Mouse (Mus musculus): ENCODE measurements at regions not wholly inside any gene's neighbourhood (a gene's known extent, or its start where the extent isn't known, plus 50 kb on each side); places are given as distances from the start of the nearest gene placed in this dataset.
"Not testable (repeated sequence)": the region's sequence is repeated elsewhere in the genome, so short reads cannot be mapped to it uniquely, and the experiment has no call there.

GRCm38 (mm10) chr11:20390622-20391021 lies 58.1 kb upstream of the Slc1a4 start:
- no peak for DNase-seq

GRCm38 (mm10) chr11:20393302-20393701 lies 60.8 kb upstream of the Slc1a4 start:
- not testable (repeated sequence) for DNase-seq

GRCm38 (mm10) chr11:20393807-20394206 lies 61.3 kb upstream of the Slc1a4 start:
- DNase-seq: not testable (repeated sequence)

- no peak for DNase-seq
These were observed 63.3 kb upstream of the Slc1a4 start for GRCm38 (mm10) chr11:20395848-20396203.

GRCm38 (mm10) chr11:20396204-20396848 lies 63.8 kb upstream of the Slc1a4 start:
- peak; percentile 41 to 74 for DNase-seq

GRCm38 (mm10) chr11:20396884-20397283 lies 64.4 kb upstream of the Slc1a4 start:
- DNase-seq: no peak

- peak; percentile 85 to 89 for DNase-seq
These were observed 68.1 kb upstream of the Slc1a4 start for GRCm38 (mm10) chr11:20400302-20401234.

- DNase-seq: no peak
These were observed 70.9 kb upstream of the Slc1a4 start for GRCm38 (mm10) chr11:20403456-20403855.

- DNase-seq: no peak
These were observed 72.0 kb upstream of the Slc1a4 start for GRCm38 (mm10) chr11:20404476-20404875.

- no peak for DNase-seq
These were observed 85.6 kb upstream of the Slc1a4 start for GRCm38 (mm10) chr11:20418141-20418540.

GRCm38 (mm10) chr11:20420876-20421275 lies 88.4 kb upstream of the Slc1a4 start:
- DNase-seq: no peak

- DNase-seq: no peak
These were observed 103.5 kb upstream of the Slc1a4 start for GRCm38 (mm10) chr11:20436057-20436456.

- no peak for DNase-seq
These were observed 100.6 kb upstream of the Sertad2 start for GRCm38 (mm10) chr11:20442476-20442875.

- DNase-seq: no peak
These were observed 97.8 kb upstream of the Sertad2 start for GRCm38 (mm10) chr11:20445061-20445902.

- DNase-seq: peak; percentile 59 to 79
These were observed 97.2 kb upstream of the Sertad2 start for GRCm38 (mm10) chr11:20445903-20446264.

- no peak for DNase-seq
These were observed 90.2 kb upstream of the Sertad2 start for GRCm38 (mm10) chr11:20452901-20453300.

GRCm38 (mm10) chr11:20453786-20454185 lies 89.3 kb upstream of the Sertad2 start:
- DNase-seq: peak in 1 of 2 experiments; percentile 54

GRCm38 (mm10) chr11:20455085-20455864 lies 87.8 kb upstream of the Sertad2 start:
- DNase-seq: peak; percentile 84 to 89

- DNase-seq: no peak
These were observed 87.0 kb upstream of the Sertad2 start for GRCm38 (mm10) chr11:20455865-20456648.

GRCm38 (mm10) chr11:20459140-20459539 lies 83.9 kb upstream of the Sertad2 start:
- DNase-seq: no peak

- DNase-seq: peak in 1 of 2 experiments; percentile 36
These were observed 82.5 kb upstream of the Sertad2 start for GRCm38 (mm10) chr11:20460501-20460921.

Measured in lung, postnatal 4 days (tissue).